Mouse (Mus musculus) kidney, postnatal 25 days (tissue): Measurements from ENCODE around the gene Akr7a5.

ENCODE experiments used
- DNase-seq, 2 experiments: peaks; one replicate each; pipeline ENCODE4 v3.0.0; 2021; ENCODE audit warnings: mixed read lengths in 2 of 2

Akr7a5 gene

DNA sequence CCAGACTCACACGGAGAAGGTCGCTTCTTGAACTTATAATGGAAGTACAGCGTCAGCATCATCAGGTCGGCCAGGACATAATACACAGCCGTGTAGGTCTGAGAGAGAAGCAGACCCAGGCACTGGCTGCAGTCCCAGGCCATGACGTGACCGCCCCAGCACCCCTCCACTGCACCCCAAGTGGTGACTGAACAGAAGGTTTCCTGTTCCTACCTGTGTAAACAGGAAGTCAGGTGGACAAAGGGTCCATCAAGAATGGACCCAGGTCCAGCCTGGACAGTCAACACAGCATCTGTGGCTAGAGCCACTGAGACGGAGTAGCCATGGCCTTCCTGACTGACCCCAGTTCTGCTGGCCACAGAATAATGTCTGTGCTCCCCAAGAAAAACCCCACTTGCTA is 8.8 kb upstream of the Akr7a5 start:
- peak in 1 of 2 experiments; percentile 63 for DNase-seq

GRCm38 (mm10) chr4:139302241-139302640 is 8.3 kb upstream of the Akr7a5 start:
- DNase-seq, result no peak

DNA sequence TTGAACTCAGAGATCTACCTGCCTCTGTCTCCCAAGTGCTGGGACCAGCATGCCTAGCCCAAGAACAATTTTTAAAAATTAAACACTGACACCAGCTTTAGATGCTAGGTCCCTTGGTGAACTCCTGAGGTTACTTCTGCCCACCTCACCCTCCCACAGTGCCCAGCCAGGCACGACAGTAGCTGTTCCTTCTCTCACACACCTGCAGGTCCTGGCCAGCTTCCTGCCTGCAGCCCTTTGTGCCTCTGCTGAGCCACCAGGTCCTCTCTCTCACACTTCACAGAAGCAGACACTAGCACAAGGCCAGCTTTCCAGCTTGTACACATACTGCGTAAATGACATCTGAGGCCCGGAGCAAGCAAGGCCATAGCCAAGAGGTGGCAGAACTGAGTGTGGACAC is 5.0 kb upstream of the Akr7a5 start:
- DNase-seq, result no peak

DNA sequence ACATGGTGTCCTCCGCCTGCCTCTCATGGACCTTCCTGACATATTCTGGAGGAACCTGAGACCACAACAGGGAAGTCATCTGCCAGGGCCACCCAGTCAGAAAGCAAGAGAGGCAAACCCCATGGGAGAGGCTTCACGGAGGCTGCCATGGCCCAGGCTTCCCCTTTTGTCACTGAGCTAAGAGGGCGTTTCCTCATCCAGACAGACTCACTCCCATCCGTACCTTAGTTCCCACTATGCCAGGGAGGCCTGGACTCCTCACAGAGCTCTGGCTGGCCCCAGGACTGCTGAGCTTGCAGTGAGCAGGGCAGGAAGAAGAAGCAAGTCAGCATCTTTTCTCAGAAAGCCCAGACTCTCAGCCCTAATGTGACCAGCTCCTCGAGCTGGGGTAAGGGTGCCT is 2.6 kb upstream of the Akr7a5 start:
- DNase-seq, result peak; percentile 59 to 86

GRCm38 (mm10) chr4:139309651-139310050 is 893 bp upstream of the Akr7a5 start:
- no peak for DNase-seq

GRCm38 (mm10) chr4:139310899-139311701 is 556 bp downstream of the Akr7a5 start:
- peak; percentile 62 to 78 for DNase-seq

DNA sequence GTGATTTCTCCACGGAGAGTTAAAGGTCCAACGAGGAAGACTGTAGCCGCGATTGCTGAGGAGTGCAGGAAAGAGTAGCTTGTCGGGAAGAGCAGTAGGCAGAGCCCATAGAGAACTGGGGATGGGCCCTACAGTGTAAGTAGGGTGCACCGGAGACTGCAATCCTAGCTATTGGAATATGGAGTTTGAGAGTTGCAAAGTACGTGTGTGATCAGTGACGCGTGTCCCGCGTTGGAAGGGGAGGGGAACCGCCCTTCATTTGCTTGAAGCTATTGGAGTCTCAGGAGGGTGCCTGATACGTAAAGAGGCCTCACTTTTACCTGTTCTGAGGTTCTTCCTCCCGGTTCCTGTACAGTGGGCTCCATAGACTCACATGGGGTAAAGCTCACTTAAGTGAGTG is 1.2 kb downstream of the Akr7a5 start:
- peak in 1 of 2 experiments; percentile 31 for DNase-seq

DNA sequence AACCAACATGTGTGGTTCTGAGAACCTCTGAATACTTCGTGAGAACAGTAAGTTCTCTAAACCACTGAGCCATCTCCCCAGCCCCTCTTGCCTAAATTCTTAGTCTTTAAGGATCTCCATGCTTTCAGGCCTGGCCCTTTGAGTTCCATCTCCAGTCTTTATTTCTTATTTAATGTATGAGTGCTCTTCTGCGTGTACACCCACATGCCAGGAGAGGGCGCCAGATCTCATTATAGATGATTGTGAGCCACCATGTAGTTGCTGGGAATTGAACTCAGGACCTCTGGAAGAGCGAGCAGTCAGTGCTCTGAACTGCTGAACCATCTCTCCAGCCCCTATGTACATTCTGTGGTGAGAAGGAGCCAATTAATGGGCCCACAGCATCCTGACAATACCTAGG is 2.1 kb downstream of the Akr7a5 start:
- peak in 1 of 2 experiments; percentile 67 for DNase-seq

- DNase-seq, result no peak
Measured at GRCm38 (mm10) chr4:139318449-139318848, 7.9 kb downstream of the Akr7a5 start.

- no peak for DNase-seq
Measured at GRCm38 (mm10) chr4:139319740-139320139, 9.2 kb downstream of the Akr7a5 start.

GRCm38 (mm10) chr4:139330605-139331004 is 20.1 kb downstream of the Akr7a5 start:
- DNase-seq, result peak; percentile 90 to 91

- peak; percentile 34 to 47 for DNase-seq
Measured at GRCm38 (mm10) chr4:139334631-139335295, 24.2 kb downstream of the Akr7a5 start.

DNA sequence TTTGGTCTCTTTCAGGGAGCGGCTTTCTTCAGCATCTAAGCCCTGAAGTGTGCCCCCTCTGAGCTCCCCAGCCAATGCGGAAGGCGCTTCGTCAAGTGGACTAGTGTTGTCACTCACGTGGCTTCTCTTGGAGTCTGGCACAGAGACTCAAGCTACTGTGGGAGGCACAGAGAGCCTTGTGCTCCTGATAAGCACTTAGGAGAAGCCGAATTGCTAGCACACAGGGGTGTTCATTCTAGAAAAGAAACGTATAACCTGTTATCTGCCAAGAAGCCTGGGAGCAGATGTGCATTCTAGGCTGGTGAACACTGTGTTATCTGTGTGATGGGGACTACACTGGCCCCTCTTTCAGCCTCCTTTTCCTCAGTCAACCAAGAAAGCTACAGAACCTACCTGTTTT is 25.0 kb downstream of the Akr7a5 start:
- DNase-seq, result peak in 1 of 2 experiments; percentile 57

DNA sequence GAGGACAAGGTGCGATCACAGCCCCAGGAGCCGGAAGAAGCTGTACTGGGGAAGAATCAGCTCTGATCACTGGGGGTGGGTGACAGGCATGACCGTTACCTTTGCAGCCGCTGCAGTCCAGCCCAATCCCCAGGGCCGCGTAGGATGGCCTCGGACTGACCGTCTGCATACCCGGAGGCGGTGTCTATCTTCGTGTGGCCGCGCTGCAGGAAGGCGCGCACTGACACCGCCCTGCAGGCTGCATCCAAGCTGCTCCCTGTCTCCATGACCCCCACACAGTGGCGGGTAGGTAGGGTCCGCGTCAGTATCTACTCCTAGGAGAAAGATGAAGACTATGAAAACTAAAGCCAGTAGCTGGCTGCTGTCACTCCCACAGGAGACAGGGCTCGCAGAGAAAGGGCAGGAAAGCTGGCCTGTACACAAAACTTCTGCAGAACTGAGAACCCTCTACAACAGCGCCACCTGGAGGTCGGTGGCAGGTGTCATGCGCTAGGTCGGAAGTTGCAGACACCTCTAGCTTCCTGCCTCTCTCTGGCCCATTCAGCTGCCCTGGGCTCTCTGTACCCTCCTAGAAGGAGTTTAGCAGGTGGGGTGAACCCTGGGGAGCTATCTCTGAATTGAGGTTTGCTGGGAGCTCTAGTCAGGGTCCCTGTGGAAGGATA is 26.4 kb downstream of the Akr7a5 start:
- peak; percentile 89 for DNase-seq

- DNase-seq, result no peak
Measured at GRCm38 (mm10) chr4:139338145-139338544, 27.6 kb downstream of the Akr7a5 start.

- no peak for DNase-seq
Measured at GRCm38 (mm10) chr4:139340835-139341234, 30.3 kb downstream of the Akr7a5 start.

DNA sequence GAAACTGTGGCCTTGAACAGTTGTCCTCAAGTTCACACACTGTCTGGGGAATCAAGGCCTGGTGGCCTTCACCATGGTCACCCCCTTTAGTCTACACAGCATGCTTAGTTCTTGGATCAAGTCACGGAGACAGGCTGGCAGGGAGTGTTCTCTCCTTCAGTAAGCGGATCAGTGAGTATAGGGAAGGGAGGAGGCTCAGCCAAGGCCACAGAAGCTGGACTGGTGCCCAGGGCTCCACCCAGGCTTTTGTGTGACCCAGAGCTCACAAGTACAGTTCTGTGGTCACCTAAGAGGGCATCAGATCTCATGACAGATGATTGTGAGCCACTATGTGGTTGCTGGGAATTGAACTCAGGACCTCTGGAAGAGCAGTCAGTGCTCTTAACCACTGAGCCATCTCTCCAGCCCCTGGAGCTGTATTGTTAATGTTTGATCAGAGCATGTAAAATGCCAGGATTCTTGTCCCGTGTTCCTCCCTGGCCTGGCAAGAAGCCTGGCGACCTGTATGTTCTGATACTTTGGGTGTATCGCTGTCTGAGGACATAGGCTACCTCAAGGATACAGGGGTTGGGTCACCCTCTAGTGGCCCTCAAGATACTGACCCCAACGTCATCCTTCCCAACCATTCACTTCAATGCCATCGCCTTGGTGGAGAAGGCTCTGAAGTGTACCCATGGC is 31.2 kb downstream of the Akr7a5 start:
- DNase-seq, result peak; percentile 40 to 54

DNA sequence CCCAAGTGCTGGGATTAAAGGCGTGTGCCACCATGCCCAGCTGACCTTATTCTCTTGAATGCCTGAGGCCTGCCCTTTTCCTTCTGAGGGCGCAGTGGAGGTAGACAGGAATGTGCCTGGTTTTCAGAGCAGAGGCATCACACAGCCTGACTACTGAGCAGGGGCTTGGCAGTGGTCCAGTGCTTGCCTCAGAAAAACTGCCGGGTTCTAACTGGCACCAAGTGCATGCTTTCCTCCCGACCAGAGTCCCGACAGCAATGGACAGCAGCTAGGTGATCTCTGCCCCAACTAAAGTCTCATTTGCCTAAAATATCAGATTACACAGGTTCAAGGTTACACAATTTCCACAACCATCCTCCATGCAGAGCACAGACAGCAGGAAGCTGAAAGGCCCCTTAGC is 33.2 kb downstream of the Akr7a5 start:
- DNase-seq, result peak; percentile 84 to 89

DNA sequence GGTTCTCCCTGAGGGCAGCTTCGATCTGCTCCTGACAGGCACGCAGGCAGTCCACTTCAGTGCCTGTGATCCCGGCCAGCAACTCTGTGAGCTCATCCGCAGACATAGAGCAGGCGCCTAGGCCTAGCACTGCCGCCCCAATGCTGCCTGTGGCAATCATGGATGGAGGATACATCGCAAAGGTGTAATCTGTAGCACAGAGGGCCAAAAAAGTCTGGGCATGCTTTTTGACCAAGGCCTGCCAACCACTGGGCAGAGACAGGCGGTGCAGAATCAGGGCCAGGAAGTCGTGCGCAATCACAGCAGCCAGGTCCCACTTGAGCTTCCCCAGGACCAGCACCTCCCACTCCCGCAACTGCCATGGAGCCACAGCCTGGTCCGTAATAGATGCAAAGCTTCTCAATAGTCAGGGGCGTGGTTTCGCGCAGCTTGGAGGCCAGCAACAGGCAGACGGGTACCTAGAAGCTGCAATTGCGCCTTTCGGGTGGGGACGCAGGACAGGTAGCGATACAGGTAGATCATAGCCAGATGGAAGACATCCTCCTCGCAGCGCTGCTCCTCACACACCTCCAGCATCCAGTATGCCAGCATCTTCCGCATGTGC is 35.0 kb downstream of the Akr7a5 start:
- DNase-seq, result no peak

GRCm38 (mm10) chr4:139351931-139352711 is 41.6 kb downstream of the Akr7a5 start, which contains the start of the genes Mrto4, Emc1 and Ubr4:
Gene Mrto4 (minus strand): TSS chr4:139352576.
Gene Emc1 (plus strand): TSS chr4:139352587.
Gene Ubr4 (plus strand): TSS chr4:139352609.
- peak; percentile 88 to 93 for DNase-seq

GRCm38 (mm10) chr4:139352832-139353231 is 42.3 kb downstream of the Akr7a5 start:
- DNase-seq, result no peak

DNA sequence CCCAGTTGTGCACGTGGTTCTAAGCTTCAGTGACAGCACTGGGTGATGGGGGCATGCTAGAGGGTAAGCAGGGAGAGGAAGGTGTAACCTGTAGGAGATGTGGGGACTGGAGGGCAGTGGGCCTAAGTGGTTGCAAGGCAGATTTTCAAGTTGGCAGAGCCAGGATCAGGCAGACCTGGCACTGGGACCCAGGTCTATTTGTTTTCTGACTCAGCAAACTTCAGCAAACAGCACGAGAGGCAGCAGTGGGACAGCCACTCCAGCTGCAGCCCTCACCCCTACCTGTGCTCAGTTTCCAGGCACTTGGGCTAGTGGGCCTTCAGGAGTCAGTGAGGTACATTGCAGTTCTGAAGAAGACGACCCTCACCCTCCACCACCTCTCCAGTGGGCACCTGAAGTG is 46.7 kb downstream of the Akr7a5 start:
- no peak for DNase-seq
